Mouse (Mus musculus): Measurements from ENCODE around the gene Gcnt1. TPM values are rescaled to one million over a fixed set of nuclear protein-coding genes. Genes with fewer than 3 reads are reported as not detected.

Gcnt1 gene
- total RNA-seq, 2 experiments from 2014 or later: 2.5 to 2.6 TPM

Other genes with a start within 250 kb of the Gcnt1 start
- gene Rfk, start 21.2 kb upstream of the Gcnt1 start, total RNA-seq (2021): 100 to 1,000 TPM in 1 of 2 experiments, 10 to 100 TPM in 1; 74.3 to 417 TPM

Measured in adrenal gland, adult 18-20 months (tissue).